Mouse (Mus musculus) embryonic facial prominence, embryonic 12.5 days (tissue): ENCODE data around the gene Uckl1. TPM values are rescaled to one million over a fixed set of nuclear protein-coding genes. Genes with fewer than 3 reads are reported as not detected.

ENCODE experiments used
- ATAC-seq: fragments of 200-750 bp; cut with Nextera tagmentation; 2 replicates; pipeline ENCODE4 v1.8.0; 2017; ENCODE audit not compliant: insufficient number of reproducible peaks, insufficient read depth, low FRiP score, low TSS enrichment
- H3K27ac ChIP-seq: fragments of 300-500 bp; sonication (generic); 2 replicates; pipeline ENCODE4 v1.5.1; 2016; ENCODE audit warnings: mild to moderate bottlenecking
- H3K27me3 ChIP-seq: fragments of 300-500 bp; sonication (generic); 2 replicates; pipeline ENCODE4 v1.6.1; 2016; ENCODE audit warnings: mild to moderate bottlenecking, moderate library complexity
- H3K36me3 ChIP-seq: fragments of 300-500 bp; sonication (generic); 2 replicates; pipeline ENCODE4 v1.6.1; 2016; ENCODE audit warnings: mild to moderate bottlenecking
- H3K4me1 ChIP-seq: fragments of 300-500 bp; sonication (generic); 2 replicates; pipeline ENCODE4 v1.6.1; 2016
- H3K4me2 ChIP-seq: fragments of 300-500 bp; sonication (generic); replicated peaks from 2 replicates; pipeline ENCODE4 v1.6.1; 2016; ENCODE audit warnings: mild to moderate bottlenecking, moderate library complexity
- H3K4me3 ChIP-seq: fragments of 300-500 bp; sonication (generic); 2 replicates; pipeline ENCODE4 v1.5.1; 2016; ENCODE audit warnings: mild to moderate bottlenecking
- H3K9ac ChIP-seq: fragments of 300-500 bp; sonication (generic); 2 replicates; pipeline ENCODE4 v1.6.1; 2016; ENCODE audit warnings: mild to moderate bottlenecking, moderate library complexity
- H3K9me3 ChIP-seq: fragments of 300-500 bp; sonication (generic); 2 replicates; pipeline ENCODE4 v1.6.1; 2016; ENCODE audit warnings: mild to moderate bottlenecking, moderate library complexity
- WGBS: fragments of 180-500 bp; shearing (Covaris S2); methylation state at CpG from one replicate; pipeline ENCODE4 v1.1.7; 2016; 5-methylcytosine and 5-hydroxymethylcytosine counted together
- microRNA-seq: library from miRNA; unstranded; fragments of <30 nt; microRNA quantifications from one replicate; pipeline ENCODE4, GENCODE M21; 2017
- polyA plus RNA-seq: library from polyadenylated mRNA; unstranded; fragments of >200 nt; fragmentation: Nextera tagmentation; extraction: Ambion mirVana; gene quantifications from 2 replicates; pipeline ENCODE4 v1.2.1, GENCODE M21; 2016

Gene Uckl1
- polyA plus RNA-seq, 1 experiment from 2014 or later = 45.1 TPM

- Histone ChIP-seq H3K4me1 (no peaks in the 10 kb centered on the region), H3K27ac (no peak overlapping the region), H3K27me3 (no peaks in the 10 kb centered on the region), H3K9me3 (no peaks in the 10 kb centered on the region), H3K9ac (no peak overlapping the region), H3K4me2 (no peak overlapping the region), H3K4me3 (no peak overlapping the region), H3K36me3 (peaks cover 19% of the 10 kb centered on the region)
- 94% methylated on average over 1 of the region's 1 CpGs for WGBS
- ATAC-seq = no peak
Observed at GRCm38 (mm10) chr2:181529076-181529475, 55.6 kb downstream of the Uckl1 start.

DNA sequence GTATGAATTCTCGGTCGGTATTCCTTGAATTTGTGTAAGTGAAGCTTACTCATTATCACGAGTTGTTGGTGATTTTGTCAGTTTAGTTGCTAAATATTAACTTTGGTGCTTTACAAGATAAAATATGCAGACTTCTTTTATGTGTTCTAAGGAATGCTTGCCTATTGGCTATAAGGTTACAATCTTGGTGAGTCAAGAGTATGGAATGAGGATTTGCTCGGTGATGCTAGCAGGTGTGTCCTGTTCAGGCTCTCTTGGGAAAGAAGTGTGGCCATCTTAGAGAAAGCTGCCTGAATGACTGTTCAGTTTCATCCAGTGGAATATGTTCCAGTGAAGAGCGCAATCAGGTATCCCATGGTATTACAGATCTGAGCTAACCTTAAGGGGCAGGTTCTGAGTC is 59.2 kb downstream of the Uckl1 start:
- peaks cover 19% of the 10 kb centered on the region for H3K36me3 ChIP-seq
- no peak overlapping the region for H3K9ac ChIP-seq
- H3K27me3 ChIP-seq = no peaks in the 10 kb centered on the region
- H3K9me3 ChIP-seq = no peaks in the 10 kb centered on the region
- no peak overlapping the region for H3K27ac ChIP-seq
- peaks cover 10% of the 10 kb centered on the region for H3K4me1 ChIP-seq
- 85% methylated on average over 5 of the region's 5 CpGs for WGBS
- ATAC-seq = no peak
- H3K4me3 ChIP-seq = no peak overlapping the region
- H3K4me2 ChIP-seq = no peak overlapping the region

DNA sequence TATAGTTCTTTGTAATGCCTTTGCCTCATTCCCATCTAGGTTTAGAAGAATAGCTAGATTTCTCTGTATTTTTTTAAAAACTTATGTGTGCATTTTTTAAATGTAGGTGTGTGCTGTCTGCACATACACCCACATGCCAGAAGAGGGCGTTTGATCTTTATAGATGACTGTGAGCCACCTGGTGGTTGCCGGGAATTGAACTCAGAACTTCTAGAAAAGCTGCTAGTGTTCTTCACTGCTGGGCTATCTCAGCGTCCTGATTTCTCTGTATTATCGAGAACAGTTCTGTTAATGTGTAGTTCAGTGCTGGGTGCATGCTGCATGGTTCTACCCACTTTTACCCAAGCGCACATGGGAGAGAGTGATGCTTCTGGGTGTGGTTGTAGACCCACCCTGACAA is 61.9 kb downstream of the Uckl1 start:
- H3K27me3 ChIP-seq = no peaks in the 10 kb centered on the region
- no peak overlapping the region for H3K9ac ChIP-seq
- H3K4me3 ChIP-seq = no peak overlapping the region
- H3K9me3 ChIP-seq = no peaks in the 10 kb centered on the region
- WGBS = 66% methylated on average over 5 of the region's 5 CpGs
- H3K27ac ChIP-seq = no peak overlapping the region
- H3K36me3 ChIP-seq = peaks cover 2% of the 10 kb centered on the region; the same call in 1 of the 2 replicates
- H3K4me2 ChIP-seq = no peak overlapping the region
- H3K4me1 ChIP-seq = peaks cover 14% of the 10 kb centered on the region
- no peak for ATAC-seq

DNA sequence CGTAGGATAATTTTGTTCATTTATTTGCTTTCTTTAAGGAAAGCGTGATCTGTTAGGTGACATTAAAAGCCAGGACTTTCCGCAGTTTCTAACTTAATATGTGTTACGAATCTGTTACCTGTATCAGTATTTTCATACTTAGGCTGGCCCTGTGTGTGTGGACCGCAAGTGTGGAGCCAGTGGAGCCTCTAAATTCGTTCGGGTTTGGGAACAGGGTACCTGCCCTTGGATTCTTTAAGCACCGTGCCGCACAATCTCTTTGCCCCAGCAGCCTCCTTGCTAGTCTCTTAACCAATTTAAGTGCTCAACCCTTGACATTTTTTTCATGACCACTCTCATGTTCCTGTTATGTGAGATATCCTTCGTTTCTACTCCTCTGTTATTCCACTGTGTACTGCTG is 63.2 kb downstream of the Uckl1 start:
- H3K9ac ChIP-seq = peak overlapping the region; percentile 95
- H3K27me3 ChIP-seq = no peaks in the 10 kb centered on the region
- peak overlapping the region; percentile 66 for H3K4me2 ChIP-seq
- no peaks in the 10 kb centered on the region for H3K9me3 ChIP-seq
- H3K27ac ChIP-seq = no peak overlapping the region
- H3K4me1 ChIP-seq = peaks cover 14% of the 10 kb centered on the region
- peak overlapping the region; percentile 95 for H3K4me3 ChIP-seq
- WGBS = 49% methylated on average over 10 of the region's 10 CpGs
- peaks cover 12% of the 10 kb centered on the region for H3K36me3 ChIP-seq
- no peak for ATAC-seq

DNA sequence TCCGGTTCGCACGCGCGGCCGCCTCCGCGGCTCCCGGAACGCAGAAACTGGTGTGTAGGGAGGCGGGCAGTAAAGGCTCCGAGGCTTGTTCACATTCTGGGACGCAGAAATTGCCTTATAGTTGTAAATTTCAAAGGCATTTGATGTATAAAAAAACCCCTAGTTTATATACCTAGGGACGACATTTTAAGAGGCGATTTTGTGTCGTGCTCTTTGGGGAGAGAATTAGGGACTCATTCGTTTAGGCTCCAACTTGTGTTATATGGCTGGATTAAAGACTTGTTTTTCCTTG is 63.8 kb downstream of the Uckl1 start:
- no peaks in the 10 kb centered on the region for H3K9me3 ChIP-seq
- H3K9ac ChIP-seq = peak overlapping the region; percentile 95
- H3K36me3 ChIP-seq = peaks cover 18% of the 10 kb centered on the region
- peak overlapping the region; percentile 95 for H3K4me3 ChIP-seq
- ATAC-seq = no peak
- peak overlapping the region; percentile 66 for H3K4me2 ChIP-seq
- peaks cover 14% of the 10 kb centered on the region for H3K4me1 ChIP-seq
- H3K27me3 ChIP-seq = no peaks in the 10 kb centered on the region
- H3K27ac ChIP-seq = peak overlapping the region; percentile 98
- under 1% methylated on average over 17 of the region's 17 CpGs for WGBS

GRCm38 (mm10) chr2:181520118-181520935 is 64.4 kb downstream of the Uckl1 start, which contains the start of gene Dnajc5:
Gene Dnajc5, plus strand, starts transcription at chr2:181520485.
- peak within 1 kb of the TSS; percentile 95 for H3K9ac ChIP-seq
- WGBS = under 1% methylated on average over 74 of the region's 74 CpGs
- peak; percentile 97 for ATAC-seq
- peak within 1 kb of the TSS; percentile 98 for H3K27ac ChIP-seq
- H3K27me3 ChIP-seq = no peaks in the 10 kb centered on the region
- peak within 1 kb of the TSS; percentile 95 for H3K4me3 ChIP-seq
- no peaks in the 10 kb centered on the region for H3K9me3 ChIP-seq
- peaks cover 21% of the 10 kb centered on the region for H3K36me3 ChIP-seq
- H3K4me1 ChIP-seq = peaks cover 14% of the 10 kb centered on the region
- H3K4me2 ChIP-seq = peak within 1 kb of the TSS; percentile 66

DNA sequence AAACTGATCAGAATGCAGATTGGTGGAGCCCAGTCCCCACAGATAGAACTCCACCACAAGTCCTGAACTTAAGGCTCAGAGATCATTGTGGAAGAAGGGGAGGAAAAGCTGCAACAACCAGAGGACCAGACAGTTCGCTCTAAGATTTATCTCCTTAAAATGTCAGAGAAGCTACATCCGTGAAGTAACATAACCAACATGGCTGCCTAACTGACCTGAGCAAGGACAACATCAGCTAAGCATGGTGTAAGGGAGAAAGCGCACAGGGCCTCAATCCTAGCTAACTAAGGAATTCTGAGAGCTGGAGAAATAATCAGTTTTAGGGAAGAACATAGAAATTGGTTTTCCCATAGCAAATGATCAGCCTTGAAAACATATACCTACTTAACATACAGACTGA is 65.5 kb downstream of the Uckl1 start:
- Histone ChIP-seq H3K4me2 (peak overlapping the region; percentile 66), H3K4me1 (peaks cover 14% of the 10 kb centered on the region), H3K27me3 (no peaks in the 10 kb centered on the region), H3K36me3 (peaks cover 31% of the 10 kb centered on the region), H3K9ac (peak overlapping the region; percentile 95), H3K4me3 (peak overlapping the region; percentile 95), H3K9me3 (no peaks in the 10 kb centered on the region), H3K27ac (peak overlapping the region; percentile 98)
- WGBS = 81% methylated on average over 3 of the region's 3 CpGs
- ATAC-seq = no peak

Small RNA genes within 50 kb of the gene (microRNA-seq; reads per million reads assigned to microRNA genes)
- gene Mir7006 = not detected

Other genes with a start within 250 kb of the Uckl1 start
- 61.6 and 69.7 TPM in 2 replicates for gene Zgpat, start 220.0 kb downstream of the Uckl1 start, polyA plus RNA-seq
- 73.3 and 77.5 TPM in 2 replicates for gene Arfrp1, start 219.5 kb downstream of the Uckl1 start, polyA plus RNA-seq
- gene Lime1, start 204.8 kb downstream of the Uckl1 start, polyA plus RNA-seq = 29.2 and 36.5 TPM in 2 replicates
- 9.2 and 9.6 TPM in 2 replicates for gene Zbtb46, start 125.5 kb downstream of the Uckl1 start, polyA plus RNA-seq
- gene Abhd16b, start 91.7 kb downstream of the Uckl1 start, polyA plus RNA-seq = 0.09 and 0.20 TPM in 2 replicates
- 160 and 163 TPM in 2 replicates for gene Tpd52l2, start 87.8 kb downstream of the Uckl1 start, polyA plus RNA-seq
- 93.9 and 103 TPM in 2 replicates for gene Dnajc5, start 64.4 kb downstream of the Uckl1 start, polyA plus RNA-seq
- gene Prpf6, start 7.0 kb upstream of the Uckl1 start, polyA plus RNA-seq = 74.4 and 74.8 TPM in 2 replicates
- gene Zfp512b, start 7.9 kb upstream of the Uckl1 start, polyA plus RNA-seq = 95.3 and 101 TPM in 2 replicates
- gene Samd10, start 14.3 kb upstream of the Uckl1 start, polyA plus RNA-seq = 16.4 and 17.9 TPM in 2 replicates
- 0.32 TPM in 1 of 2 replicates, not detected in the other for gene Gm29797, start 72.1 kb upstream of the Uckl1 start, polyA plus RNA-seq
- gene Sox18, start 86.7 kb upstream of the Uckl1 start, polyA plus RNA-seq = 38.5 and 43.7 TPM in 2 replicates
- 29.5 and 31.0 TPM in 2 replicates for gene Tcea2, start 95.4 kb upstream of the Uckl1 start, polyA plus RNA-seq
- gene Rgs19, start 109.1 kb upstream of the Uckl1 start, polyA plus RNA-seq = 74.9 and 81.9 TPM in 2 replicates
- not detected in 2 replicates for gene Lkaaear1, start 113.5 kb upstream of the Uckl1 start, polyA plus RNA-seq
- gene Oprl1, start 130.1 kb upstream of the Uckl1 start, polyA plus RNA-seq = 5.2 and 5.6 TPM in 2 replicates
- gene Myt1, start 178.4 kb upstream of the Uckl1 start, polyA plus RNA-seq = 6.0 and 6.7 TPM in 2 replicates